Mouse (Mus musculus): ENCODE data around the gene Ccdc138.

- TF ChIP-seq CTCF (IDR thresholded peaks at IDR 0.05; ENCODE audit: borderline replicate concordance, insufficient read depth, low read depth, low read length) (no peak), POLR2A (IDR thresholded peaks at IDR 0.05; ENCODE audit: borderline replicate concordance, insufficient read depth, low read length) (no peak)
These were observed 104.2 kb downstream of the Ccdc138 start for GRCm38 (mm10) chr10:58601946-58602345.

Measured in cerebellum, adult 2 months (tissue).